Mouse (Mus musculus) small intestine, adult 2 months (tissue): ENCODE data around the gene Mbnl1.

Source experiments
- CTCF ChIP-seq: fragments of 200-500 bp; IDR thresholded peaks from 2 replicates; pipeline ENCODE4 v1.5.1; 2012; ENCODE audit warnings: low read depth, mild to moderate bottlenecking, control low read depth, inconsistent platforms, low read length, moderate library complexity, mixed read lengths; ENCODE audit not compliant: insufficient replicate concordance, insufficient read length; ENCODE audit errors: extremely low read depth
- POLR2A ChIP-seq: fragments of 200-500 bp; IDR thresholded peaks from 2 replicates; pipeline ENCODE4 v1.6.1; 2012; ENCODE audit warnings: low read depth, mild to moderate bottlenecking, control low read depth, inconsistent platforms, low read length, moderate library complexity

DNA sequence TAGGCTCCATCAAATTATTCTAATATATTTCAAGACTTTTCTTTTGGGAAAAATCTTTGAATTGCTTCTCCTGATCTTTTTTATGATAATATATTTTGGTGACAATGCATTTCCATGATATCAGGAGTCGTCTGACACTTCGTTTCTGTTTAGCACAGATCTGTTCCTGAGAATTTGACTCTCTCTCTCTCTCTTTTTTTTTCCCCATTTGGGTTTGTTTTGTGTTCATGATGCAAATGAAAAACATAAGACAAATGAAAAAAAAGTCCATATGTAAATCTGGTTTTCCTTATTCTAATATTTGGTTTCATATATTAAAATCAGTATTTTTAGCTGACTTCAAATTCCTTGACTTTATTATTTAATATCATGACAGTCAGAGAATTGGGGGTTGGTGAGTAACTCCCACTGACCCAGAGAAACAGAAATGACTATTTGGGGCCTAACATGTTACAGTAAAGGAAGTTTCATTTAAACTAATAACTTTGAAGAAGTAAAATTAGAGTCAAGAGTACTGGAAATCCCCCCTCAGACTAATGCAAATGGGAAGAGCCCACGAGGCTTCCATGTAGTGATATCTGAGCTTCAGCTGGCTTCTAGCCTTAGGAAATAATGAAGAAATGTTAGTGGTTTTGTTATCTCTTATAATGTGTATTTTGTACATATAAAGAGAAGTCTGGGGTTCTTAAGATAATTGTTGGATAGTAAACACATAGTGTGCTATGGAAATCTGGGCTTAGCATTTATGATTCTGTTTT lies 65.8 kb downstream of the Mbnl1 start:
- TF ChIP-seq POLR2A = no peak
- no peak for TF ChIP-seq CTCF
